Mouse (Mus musculus): ENCODE results near the gene Morf4l2. TPM values are rescaled to one million over a fixed set of nuclear protein-coding genes. Genes with fewer than 3 reads are reported as not detected.
"Not testable (repeated sequence)": the region's sequence is repeated elsewhere in the genome, so short reads cannot be mapped to it uniquely, and the experiment has no call there.

Morf4l2 gene
- total and polyA plus RNA-seq, 2 experiments from 2014 or later = 115 to 212 TPM

GRCm38 (mm10) chrX:136708782-136709181 lies 34.7 kb downstream of the Morf4l2 start:
- WGBS = 25% methylated on average over 14 of the region's 14 CpGs
- ATAC-seq (ENCODE audit: insufficient read depth, low read depth) (no peak), DNase-seq (ENCODE audit: low spot score) (no peak)

GRCm38 (mm10) chrX:136708168-136708681 lies 35.3 kb downstream of the Morf4l2 start:
- no peaks in the 10 kb centered on the region for H3K9me3 ChIP-seq (replicated peaks; ENCODE audit: control insufficient read depth, low read length)
- peak overlapping the region; percentile 64 for H3K4me3 ChIP-seq (ENCODE audit: low read depth, low read length)
- WGBS = 11% methylated on average over 18 of the region's 18 CpGs
- peak overlapping the region; percentile 71 for H3K9ac ChIP-seq (replicated peaks; ENCODE audit: low read depth, low read length)
- peak overlapping the region; percentile 76 for H3K27ac ChIP-seq (ENCODE audit: low read depth)
- no peak for TF ChIP-seq CTCF (IDR thresholded peaks at IDR 0.05; ENCODE audit: low read depth)
- no peak for TF ChIP-seq EP300 (IDR thresholded peaks at IDR 0.05; ENCODE audit: low read depth)
- H3K36me3 ChIP-seq (replicated peaks; ENCODE audit: control insufficient read depth, insufficient read depth, low read length) = no peaks in the 10 kb centered on the region
- peak; percentile 43 for DNase-seq (ENCODE audit: low spot score)
- no peaks in the 10 kb centered on the region for H3K4me1 ChIP-seq (ENCODE audit: control insufficient read depth, insufficient read depth)
- no peaks in the 10 kb centered on the region for H3K27me3 ChIP-seq (ENCODE audit: control insufficient read depth, insufficient read depth, low read length)
- peak; percentile 88 for ATAC-seq (ENCODE audit: insufficient read depth, low read depth)
- peak overlapping the region; percentile 57 for H3K4me2 ChIP-seq (ENCODE audit: low read depth, low read length)

More at GRCm38 (mm10) chrX:136708782-136709181, 34.7 kb downstream of the Morf4l2 start:
- Histone ChIP-seq H3K9ac (replicated peaks; ENCODE audit: low read depth, low read length) (peak overlapping the region; percentile 71), H3K27ac (ENCODE audit: low read depth) (peak overlapping the region; percentile 76), H3K4me3 (ENCODE audit: low read depth, low read length) (peak overlapping the region; percentile 64), H3K4me2 (ENCODE audit: low read depth, low read length) (peak overlapping the region; percentile 57), H3K27me3 (ENCODE audit: control insufficient read depth, insufficient read depth, low read length) (no peaks in the 10 kb centered on the region), H3K4me1 (ENCODE audit: control insufficient read depth, insufficient read depth) (no peaks in the 10 kb centered on the region), H3K36me3 (replicated peaks; ENCODE audit: control insufficient read depth, insufficient read depth, low read length) (no peaks in the 10 kb centered on the region), H3K9me3 (replicated peaks; ENCODE audit: control insufficient read depth, low read length) (no peaks in the 10 kb centered on the region)
- TF ChIP-seq CTCF (IDR thresholded peaks at IDR 0.05; ENCODE audit: low read depth) (no peak), EP300 (IDR thresholded peaks at IDR 0.05; ENCODE audit: low read depth) (no peak)

GRCm38 (mm10) chrX:136707446-136708167 lies 35.9 kb downstream of the Morf4l2 start, which contains the start of gene Tceal1:
Gene Tceal1, plus strand, starts transcription at chrX:136707982.
- H3K27me3 ChIP-seq (ENCODE audit: control insufficient read depth, insufficient read depth, low read length) = no peaks in the 10 kb centered on the region
- peak within 1 kb of the TSS; percentile 76 for H3K27ac ChIP-seq (ENCODE audit: low read depth)
- H3K4me1 ChIP-seq (ENCODE audit: control insufficient read depth, insufficient read depth) = no peaks in the 10 kb centered on the region
- 15% methylated on average over 15 of the region's 15 CpGs for WGBS
- peak within 1 kb of the TSS; percentile 64 for H3K4me3 ChIP-seq (ENCODE audit: low read depth, low read length)
- peak within 1 kb of the TSS; percentile 71 for H3K9ac ChIP-seq (replicated peaks; ENCODE audit: low read depth, low read length)
- DNase-seq (ENCODE audit: low spot score) = peak; percentile 61
- no peak for TF ChIP-seq EP300 (IDR thresholded peaks at IDR 0.05; ENCODE audit: low read depth)
- TF ChIP-seq CTCF (IDR thresholded peaks at IDR 0.05; ENCODE audit: low read depth) = no peak
- no peaks in the 10 kb centered on the region for H3K9me3 ChIP-seq (replicated peaks; ENCODE audit: control insufficient read depth, low read length)
- H3K4me2 ChIP-seq (ENCODE audit: low read depth, low read length) = peak within 1 kb of the TSS; percentile 57
- H3K36me3 ChIP-seq (replicated peaks; ENCODE audit: control insufficient read depth, insufficient read depth, low read length) = no peaks in the 10 kb centered on the region
- ATAC-seq (ENCODE audit: insufficient read depth, low read depth) = peak; percentile 93

GRCm38 (mm10) chrX:136693196-136693595 lies 50.3 kb downstream of the Morf4l2 start:
- Histone ChIP-seq H3K27me3 (ENCODE audit: control insufficient read depth, insufficient read depth, low read length) (no peaks in the 10 kb centered on the region), H3K9ac (replicated peaks; ENCODE audit: low read depth, low read length) (no peak overlapping the region), H3K4me1 (ENCODE audit: control insufficient read depth, insufficient read depth) (no peaks in the 10 kb centered on the region), H3K36me3 (replicated peaks; ENCODE audit: control insufficient read depth, insufficient read depth, low read length) (no peaks in the 10 kb centered on the region), H3K4me2 (ENCODE audit: low read depth, low read length) (no peak overlapping the region), H3K4me3 (ENCODE audit: low read depth, low read length) (no peak overlapping the region), H3K9me3 (replicated peaks; ENCODE audit: control insufficient read depth, low read length) (no peaks in the 10 kb centered on the region), H3K27ac (ENCODE audit: low read depth) (no peak overlapping the region)
- ATAC-seq (ENCODE audit: insufficient read depth, low read depth) (no peak), DNase-seq (ENCODE audit: low spot score) (no peak)
- TF ChIP-seq CTCF (IDR thresholded peaks at IDR 0.05; ENCODE audit: low read depth) (no peak), EP300 (IDR thresholded peaks at IDR 0.05; ENCODE audit: low read depth) (no peak)
- 78% methylated on average over 5 of the region's 5 CpGs for WGBS

GRCm38 (mm10) chrX:136692294-136692675 lies 51.2 kb downstream of the Morf4l2 start:
- Histone ChIP-seq H3K9me3 (replicated peaks; ENCODE audit: control insufficient read depth, low read length) (no peaks in the 10 kb centered on the region), H3K36me3 (replicated peaks; ENCODE audit: control insufficient read depth, insufficient read depth, low read length) (no peaks in the 10 kb centered on the region), H3K27me3 (ENCODE audit: control insufficient read depth, insufficient read depth, low read length) (no peaks in the 10 kb centered on the region), H3K27ac (ENCODE audit: low read depth) (no peak overlapping the region), H3K9ac (replicated peaks; ENCODE audit: low read depth, low read length) (no peak overlapping the region), H3K4me1 (ENCODE audit: control insufficient read depth, insufficient read depth) (no peaks in the 10 kb centered on the region), H3K4me3 (ENCODE audit: low read depth, low read length) (no peak overlapping the region), H3K4me2 (ENCODE audit: low read depth, low read length) (no peak overlapping the region)
- ATAC-seq (ENCODE audit: insufficient read depth, low read depth) (no peak), DNase-seq (ENCODE audit: low spot score) (no peak)
- 83% methylated on average over 4 of the region's 4 CpGs for WGBS
- no peak for TF ChIP-seq EP300 (IDR thresholded peaks at IDR 0.05; ENCODE audit: low read depth)
- TF ChIP-seq CTCF (IDR thresholded peaks at IDR 0.05; ENCODE audit: low read depth) = no peak

GRCm38 (mm10) chrX:136691606-136692293 lies 51.7 kb downstream of the Morf4l2 start:
- DNase-seq (ENCODE audit: low spot score); ATAC-seq (ENCODE audit: insufficient read depth, low read depth); H3K36me3 ChIP-seq (replicated peaks; ENCODE audit: control insufficient read depth, insufficient read depth, low read length); H3K9me3 ChIP-seq (replicated peaks; ENCODE audit: control insufficient read depth, low read length); H3K4me2 ChIP-seq (ENCODE audit: low read depth, low read length); H3K27ac ChIP-seq (ENCODE audit: low read depth); H3K4me1 ChIP-seq (ENCODE audit: control insufficient read depth, insufficient read depth); H3K27me3 ChIP-seq (ENCODE audit: control insufficient read depth, insufficient read depth, low read length); H3K4me3 ChIP-seq (ENCODE audit: low read depth, low read length); H3K9ac ChIP-seq (replicated peaks; ENCODE audit: low read depth, low read length): not testable (repeated sequence)
- 60% methylated on average over 3 of the region's 3 CpGs for WGBS
